Mouse (Mus musculus) bone marrow, adult 2 months (tissue): ENCODE measurements around the gene Elmsan1.

ENCODE experiments used
- CTCF ChIP-seq: fragments of 200-500 bp; IDR thresholded peaks from 2 replicates; pipeline ENCODE4 v1.5.1; 2011; ENCODE audit warnings: low read length, control low read depth; ENCODE audit not compliant: control insufficient read depth, insufficient read depth
- POLR2A ChIP-seq: fragments of 200-500 bp; IDR thresholded peaks from 2 replicates; pipeline ENCODE4 v1.6.1; 2011; ENCODE audit warnings: low read depth, mild to moderate bottlenecking, control low read depth, low read length, borderline replicate concordance; ENCODE audit not compliant: control insufficient read depth

DNA sequence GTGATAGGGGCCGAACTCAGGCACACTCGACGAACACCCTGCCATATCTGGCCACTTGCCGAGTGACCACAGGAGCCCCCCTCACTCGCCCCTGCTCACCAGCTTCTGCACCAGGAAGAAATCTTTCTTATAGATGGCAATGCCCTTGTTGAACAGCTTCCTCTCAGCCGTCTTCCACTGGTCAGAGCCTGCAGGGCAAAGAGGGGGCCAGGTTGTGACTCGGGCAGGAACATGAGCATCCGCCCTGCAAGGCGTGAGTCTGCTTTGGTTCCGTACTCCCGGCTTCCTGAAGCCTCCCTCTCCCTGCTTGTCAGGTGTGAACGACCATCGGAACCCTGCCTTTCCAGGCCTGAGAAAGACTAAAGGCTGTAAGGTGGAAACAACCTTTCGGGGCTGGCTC lies 60.5 kb downstream of the Elmsan1 start:
- no peak for TF ChIP-seq CTCF
- TF ChIP-seq POLR2A, result no peak
